Mouse (Mus musculus) kidney, postnatal 0 days (tissue): ENCODE measurements around the gene Trim34b. TPM values are rescaled to one million over a fixed set of nuclear protein-coding genes. Genes with fewer than 3 reads are reported as not detected.
A peak's percentile ranks its signal among the peaks of the same experiment; 100 is the strongest.

Source experiments
- ATAC-seq: fragments of 200-750 bp; cut with Nextera tagmentation; replicated peaks from 2 replicates; pipeline ENCODE4 v1.8.0; 2017; ENCODE audit warnings: low read depth, moderate number of reproducible peaks, moderate TSS enrichment, moderate library complexity; ENCODE audit not compliant: low FRiP score
- DNase-seq: peaks from one replicate; pipeline ENCODE4 v3.0.0-alpha.2; 2016; ENCODE audit warnings: low spot score
- H3K27ac ChIP-seq: fragments of 300-500 bp; sonication (generic); 2 replicates; pipeline ENCODE4 v1.5.1; 2014; ENCODE audit warnings: mild to moderate bottlenecking
- H3K27me3 ChIP-seq: fragments of 300-500 bp; sonication (generic); 2 replicates; pipeline ENCODE4 v1.6.1; 2014; ENCODE audit warnings: low read length, mixed read lengths; ENCODE audit not compliant: insufficient read depth
- H3K36me3 ChIP-seq: fragments of 300-500 bp; sonication (generic); 2 replicates; pipeline ENCODE4 v1.6.1; 2014; ENCODE audit warnings: low read length, mixed read lengths; ENCODE audit not compliant: insufficient read depth
- H3K4me1 ChIP-seq: fragments of 300-500 bp; sonication (generic); replicated peaks from 2 replicates; pipeline ENCODE4 v1.6.1; 2014; ENCODE audit warnings: antibody characterized with exemption, low read length, mixed read lengths; ENCODE audit not compliant: insufficient read depth
- H3K4me2 ChIP-seq: fragments of 300-500 bp; sonication (generic); 2 replicates; pipeline ENCODE4 v1.6.1; 2014; ENCODE audit warnings: mild to moderate bottlenecking, low read length, moderate library complexity, mixed read lengths
- H3K4me3 ChIP-seq: fragments of 300-500 bp; sonication (generic); replicated peaks from 2 replicates; pipeline ENCODE4 v1.5.1; 2014; ENCODE audit warnings: low read depth, low read length
- H3K9ac ChIP-seq: fragments of 300-500 bp; sonication (generic); 2 replicates; pipeline ENCODE4 v1.6.1; 2014; ENCODE audit warnings: low read depth, low read length
- H3K9me3 ChIP-seq: fragments of 300-500 bp; sonication (generic); replicated peaks from 2 replicates; pipeline ENCODE4 v1.6.1; 2016; ENCODE audit warnings: low read length, inconsistent platforms, mixed read lengths
- CTCF ChIP-seq: IDR thresholded peaks from 2 replicates; pipeline ENCODE4 v1.5.1; 2016; ENCODE audit warnings: antibody characterized with exemption, low read depth, mild to moderate bottlenecking, moderate library complexity
- WGBS: fragments of 180-500 bp; shearing (Covaris S2); extraction: QIAGEN DNeasy Blood & Tissue Kit; methylation state at CpG from one replicate; pipeline ENCODE4 v1.1.7; 2014; 5-methylcytosine and 5-hydroxymethylcytosine counted together
- polyA plus RNA-seq: library from polyadenylated mRNA; unstranded; fragments of >200 nt; fragmentation: Nextera tagmentation; extraction: Ambion mirVana; gene quantifications from 2 replicates; pipeline ENCODE4 v1.2.1, GENCODE M21; 2015

Gene Trim34b
- polyA plus RNA-seq, 1 experiment from 2014 or later, result 0.12 TPM

GRCm38 (mm10) chr7:104366339-104366738 lies 37.1 kb downstream of the Trim34b start:
- Histone ChIP-seq H3K9ac (no peak overlapping the region), H3K27ac (no peak overlapping the region), H3K4me2 (no peak overlapping the region), H3K4me1 (no peaks in the 10 kb centered on the region), H3K4me3 (no peak overlapping the region), H3K9me3 (no peaks in the 10 kb centered on the region), H3K27me3 (no peaks in the 10 kb centered on the region), H3K36me3 (no peaks in the 10 kb centered on the region)
- TF ChIP-seq CTCF, result no peak
- no peak for DNase-seq
- no peak for ATAC-seq

- no peak within 1 kb of the TSS for H3K9ac ChIP-seq
- no peaks in the 10 kb centered on the region for H3K36me3 ChIP-seq
- no peak within 1 kb of the TSS for H3K4me2 ChIP-seq
- H3K4me1 ChIP-seq, result no peaks in the 10 kb centered on the region
- DNase-seq, result peak; percentile 9
- no peaks in the 10 kb centered on the region for H3K9me3 ChIP-seq
- peak; percentile 36; the same call in 1 of the 2 replicates for TF ChIP-seq CTCF
- H3K27ac ChIP-seq, result no peak within 1 kb of the TSS
- WGBS, result 83% methylated on average over 1 of the region's 1 CpGs
- H3K4me3 ChIP-seq, result no peak within 1 kb of the TSS
- ATAC-seq, result no peak; the same call in 1 of the 2 replicates
- no peaks in the 10 kb centered on the region for H3K27me3 ChIP-seq
Observed at GRCm38 (mm10) chr7:104369736-104370414, 40.6 kb downstream of the Trim34b start, which contains the start of gene Trim30b. Gene Trim30b, minus strand, starts transcription at chr7:104369884.

Other genes with a start within 250 kb of the Trim34b start
- gene Olfr645, start 244.0 kb upstream of the Trim34b start, polyA plus RNA-seq, result not detected in 2 replicates
- gene Olfr646, start 224.6 kb upstream of the Trim34b start, polyA plus RNA-seq, result not detected in 2 replicates
- not detected in 2 replicates for gene Ubqln5, start 199.6 kb upstream of the Trim34b start, polyA plus RNA-seq
- not detected in 2 replicates for gene Olfr643, start 192.1 kb upstream of the Trim34b start, polyA plus RNA-seq
- gene Ubqln3, start 186.2 kb upstream of the Trim34b start, polyA plus RNA-seq, result not detected in 2 replicates
- not detected in 2 replicates for gene Ubqlnl, start 178.9 kb upstream of the Trim34b start, polyA plus RNA-seq
- not detected in 2 replicates for gene Olfm5, start 164.6 kb upstream of the Trim34b start, polyA plus RNA-seq
- gene Olfr648, start 146.1 kb upstream of the Trim34b start, polyA plus RNA-seq, result 0.05 and 0.06 TPM in 2 replicates
- not detected in 2 replicates for gene Olfr649, start 133.5 kb upstream of the Trim34b start, polyA plus RNA-seq
- gene Trim6, start 110.7 kb upstream of the Trim34b start, polyA plus RNA-seq, result 0.64 and 0.79 TPM in 2 replicates
- 3.1 and 4.1 TPM in 2 replicates for gene Trim34a, start 85.0 kb upstream of the Trim34b start, polyA plus RNA-seq
- gene Trim5, start 41.4 kb upstream of the Trim34b start, polyA plus RNA-seq, result 0.43 and 0.48 TPM in 2 replicates
- 8.6 and 8.8 TPM in 2 replicates for gene Trim12a, start 14.0 kb upstream of the Trim34b start, polyA plus RNA-seq
- 2.2 TPM in 2 replicates for gene Trim12c, start 23.9 kb downstream of the Trim34b start, polyA plus RNA-seq
- 0.24 and 0.25 TPM in 2 replicates for gene Trim30b, start 40.4 kb downstream of the Trim34b start, polyA plus RNA-seq
- gene Trim30c, start 71.4 kb downstream of the Trim34b start, polyA plus RNA-seq, result 0.10 and 0.13 TPM in 2 replicates
- 3.7 and 4.5 TPM in 2 replicates for gene Trim30a, start 135.7 kb downstream of the Trim34b start, polyA plus RNA-seq
- gene Trim30d, start 178.4 kb downstream of the Trim34b start, polyA plus RNA-seq, result 0.78 and 1.2 TPM in 2 replicates
- gene Olfr651, start 220.7 kb downstream of the Trim34b start, polyA plus RNA-seq, result not detected in 2 replicates
- not detected in 2 replicates for gene Olfr652, start 231.4 kb downstream of the Trim34b start, polyA plus RNA-seq
- gene Olfr653, start 247.8 kb downstream of the Trim34b start, polyA plus RNA-seq, result not detected in 2 replicates